Mouse (Mus musculus) telencephalon, adult 2 months (tissue): ENCODE results near the gene Prkca.

ENCODE experiments used
- DNase-seq: peaks from one replicate; pipeline ENCODE4 v3.0.0-alpha.2; 2011; ENCODE audit warnings: low read depth, low spot score

Gene Prkca

DNA sequence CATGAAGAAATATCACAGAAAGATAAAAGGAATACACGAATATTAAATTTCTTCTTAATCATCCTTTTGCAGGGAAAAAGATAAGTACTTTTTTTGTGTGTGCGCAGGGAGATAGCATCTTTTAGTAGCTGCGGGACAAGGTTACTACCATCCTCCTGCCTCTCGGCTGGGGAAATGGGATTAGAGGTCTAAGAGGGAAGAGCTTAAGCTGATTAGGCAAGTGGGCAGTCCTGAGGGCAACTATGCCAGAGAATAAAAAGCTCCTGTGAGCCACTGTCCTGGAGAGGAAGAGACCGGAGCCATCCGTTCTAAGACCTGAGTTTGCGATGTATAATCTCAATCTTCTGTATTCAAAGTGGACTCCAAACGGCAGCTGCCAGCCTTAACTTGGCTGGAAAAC is 45.8 kb downstream of the Prkca start:
- no peak for DNase-seq

DNA sequence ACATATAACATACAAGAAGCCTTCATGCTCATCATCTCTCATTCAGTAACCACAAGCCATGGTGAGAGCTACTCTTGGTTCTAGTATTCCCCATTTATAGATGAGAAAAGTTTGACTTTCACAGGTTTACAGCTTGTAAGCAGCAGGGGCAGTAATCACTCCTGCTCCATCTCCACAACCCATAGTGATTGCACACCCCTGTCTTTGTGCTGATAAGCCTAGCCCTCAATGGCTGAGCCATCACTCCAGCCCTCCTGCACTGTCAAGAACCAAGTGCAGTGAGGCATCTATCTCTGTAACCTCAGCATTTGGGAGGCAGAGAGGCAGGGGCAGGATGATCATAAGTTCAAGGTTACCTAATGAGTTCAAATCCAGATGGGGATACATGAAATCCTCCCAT is 48.4 kb downstream of the Prkca start:
- no peak for DNase-seq

DNA sequence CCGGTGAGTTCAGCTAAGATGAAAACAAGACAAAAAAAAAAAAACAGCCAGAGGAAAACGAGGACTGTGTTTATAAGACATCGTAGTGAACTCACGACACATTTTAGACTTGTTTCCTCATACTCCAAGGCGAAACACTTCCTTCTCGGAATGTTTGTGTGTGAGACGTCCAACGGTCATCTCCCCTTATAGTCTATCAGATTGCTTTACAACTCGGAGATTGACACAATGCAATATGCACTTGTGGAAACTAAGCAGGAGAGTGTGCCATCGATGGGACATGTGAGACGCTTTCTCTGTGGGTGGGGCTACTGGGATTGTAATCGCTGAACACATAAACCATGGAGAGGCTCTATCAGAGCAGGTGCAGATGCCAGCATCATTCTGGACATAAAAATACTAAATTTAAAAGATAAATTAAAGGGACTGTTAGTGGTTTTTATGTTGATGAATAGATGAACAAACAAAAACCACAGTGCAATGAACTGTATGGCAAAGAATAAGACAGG is 49.4 kb downstream of the Prkca start:
- DNase-seq, result no peak

- DNase-seq, result no peak
Measured at GRCm38 (mm10) chr11:108293843-108294242, 49.9 kb downstream of the Prkca start.

GRCm38 (mm10) chr11:108289192-108289591 is 54.5 kb downstream of the Prkca start:
- DNase-seq, result no peak

DNA sequence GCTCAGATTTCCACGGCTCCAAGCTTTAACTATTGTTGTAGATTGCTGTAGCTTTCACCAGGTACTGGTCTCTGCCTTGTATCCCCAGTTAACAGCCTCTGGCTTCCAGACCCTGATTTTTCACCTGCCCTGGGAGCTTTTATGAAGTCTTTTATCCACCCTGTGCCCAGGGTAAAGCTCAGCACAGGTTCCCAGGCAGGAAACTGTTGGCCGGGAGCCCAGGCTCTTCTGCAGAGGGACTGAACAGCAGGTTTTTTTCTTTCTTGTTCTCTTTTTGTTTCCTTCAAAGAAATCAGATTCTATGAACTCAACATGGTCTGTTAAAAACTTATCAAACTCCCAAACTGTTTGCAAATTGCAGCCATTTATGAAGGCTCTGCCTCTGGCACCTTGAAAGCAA is 56.4 kb downstream of the Prkca start:
- DNase-seq, result peak; percentile 32

DNA sequence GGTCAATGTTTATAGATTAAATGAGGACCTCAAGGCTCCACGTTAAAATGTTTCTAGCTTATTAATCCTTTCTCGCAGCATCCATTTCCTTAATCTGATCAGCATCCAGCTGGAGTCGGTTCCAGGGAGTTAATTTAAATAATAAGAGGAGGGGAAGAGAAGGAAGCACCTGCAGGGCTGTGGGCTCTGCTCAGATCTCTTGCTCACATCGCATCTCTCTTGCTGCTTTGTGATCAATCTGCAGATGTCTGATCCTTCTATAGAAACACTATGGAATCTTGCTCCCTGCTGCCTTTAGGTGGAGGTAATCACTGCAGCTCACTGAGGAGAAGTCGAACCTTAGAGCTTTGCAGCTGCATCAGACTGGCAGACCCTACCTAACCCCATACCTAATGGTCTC is 58.7 kb downstream of the Prkca start:
- no peak for DNase-seq

GRCm38 (mm10) chr11:108282850-108283459 is 60.8 kb downstream of the Prkca start:
- no peak for DNase-seq

- no peak for DNase-seq
Measured at GRCm38 (mm10) chr11:108279748-108280373, 63.9 kb downstream of the Prkca start.

DNA sequence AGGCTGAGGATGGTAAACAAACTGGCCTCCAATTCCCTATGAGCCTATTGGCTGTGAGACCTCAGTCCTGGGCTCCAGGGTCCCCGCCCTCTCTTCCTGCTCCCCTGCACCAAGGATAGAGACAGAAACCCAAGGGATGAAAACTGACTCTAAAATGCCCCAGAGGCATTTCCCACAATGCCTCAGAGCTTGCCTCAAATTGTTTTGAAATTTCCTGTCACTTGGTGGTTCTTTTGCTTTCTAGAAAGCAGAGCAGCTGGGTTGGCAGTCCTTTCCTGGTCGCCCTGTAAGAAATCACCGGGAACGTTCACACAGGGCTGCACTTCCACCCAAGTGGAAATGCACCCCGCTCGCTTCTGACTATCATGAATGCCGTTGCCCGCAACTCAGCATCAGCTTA is 66.6 kb downstream of the Prkca start:
- no peak for DNase-seq

- no peak for DNase-seq
Measured at GRCm38 (mm10) chr11:108276148-108276547, 67.6 kb downstream of the Prkca start.

DNA sequence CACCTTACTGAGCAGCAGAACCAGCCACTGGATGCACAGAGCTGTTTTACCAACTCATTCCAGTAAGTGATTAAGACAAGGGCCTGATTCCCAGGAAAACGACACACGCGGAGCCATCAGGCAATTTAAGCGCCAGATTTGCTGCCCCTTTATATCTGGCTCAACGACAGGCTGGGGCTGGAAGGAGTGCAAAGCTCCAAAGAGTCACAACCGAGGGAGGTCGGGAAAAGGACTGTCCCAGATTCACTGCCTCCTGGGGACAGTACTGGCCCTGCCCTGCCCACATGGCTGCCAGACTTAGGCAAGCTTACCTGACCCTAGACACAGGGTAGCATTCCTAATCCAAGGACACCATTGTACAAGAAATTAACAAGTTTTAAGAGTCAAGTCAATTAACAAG is 69.7 kb downstream of the Prkca start:
- no peak for DNase-seq

DNA sequence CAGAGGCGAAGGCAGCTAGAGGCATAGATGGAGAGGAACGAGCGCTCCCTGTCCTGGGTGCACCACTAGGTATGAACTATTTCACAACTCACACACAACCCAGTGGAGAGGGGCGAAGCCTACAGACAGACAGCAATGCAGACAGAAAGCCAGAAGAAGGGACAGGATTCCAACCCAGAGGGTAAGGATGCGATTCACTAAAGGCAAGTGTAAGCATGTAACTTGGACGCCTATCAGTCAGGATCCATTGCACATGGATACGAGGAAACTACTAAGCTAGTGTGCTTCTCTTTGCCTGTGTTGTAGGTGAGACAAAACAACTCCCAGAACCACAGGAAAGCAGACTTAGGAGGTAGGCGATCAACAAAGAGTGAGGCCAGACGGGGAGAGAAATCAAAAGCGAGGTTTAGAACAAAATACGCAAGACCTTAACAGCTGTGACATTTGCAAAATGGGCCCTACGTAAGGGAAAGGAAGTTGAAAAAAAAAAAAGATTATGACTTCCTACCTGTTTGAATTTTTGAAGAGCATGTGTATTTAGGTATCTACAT is 70.2 kb downstream of the Prkca start:
- DNase-seq, result no peak

- peak; percentile 43 for DNase-seq
Measured at GRCm38 (mm10) chr11:108272601-108273414, 70.9 kb downstream of the Prkca start.

DNA sequence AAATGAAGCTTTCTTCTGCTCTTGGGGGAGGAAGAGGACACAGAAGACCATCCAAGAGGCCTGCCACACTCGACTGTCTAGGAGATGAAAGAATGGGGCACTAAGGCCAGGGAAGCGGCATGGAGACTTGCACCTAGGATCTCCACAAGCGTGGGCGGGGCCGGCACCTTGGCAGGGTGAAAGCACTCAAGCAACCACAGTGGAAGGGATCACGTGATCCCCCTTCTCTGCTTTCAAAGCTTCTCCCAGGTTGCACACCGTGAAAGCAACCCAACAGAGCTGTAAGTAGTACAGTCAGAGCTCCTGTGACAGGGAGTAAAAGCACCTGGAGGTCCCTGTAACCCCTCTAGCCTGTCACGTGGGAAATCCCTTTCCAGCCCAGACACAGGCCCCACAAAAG is 72.4 kb downstream of the Prkca start:
- DNase-seq, result no peak

DNA sequence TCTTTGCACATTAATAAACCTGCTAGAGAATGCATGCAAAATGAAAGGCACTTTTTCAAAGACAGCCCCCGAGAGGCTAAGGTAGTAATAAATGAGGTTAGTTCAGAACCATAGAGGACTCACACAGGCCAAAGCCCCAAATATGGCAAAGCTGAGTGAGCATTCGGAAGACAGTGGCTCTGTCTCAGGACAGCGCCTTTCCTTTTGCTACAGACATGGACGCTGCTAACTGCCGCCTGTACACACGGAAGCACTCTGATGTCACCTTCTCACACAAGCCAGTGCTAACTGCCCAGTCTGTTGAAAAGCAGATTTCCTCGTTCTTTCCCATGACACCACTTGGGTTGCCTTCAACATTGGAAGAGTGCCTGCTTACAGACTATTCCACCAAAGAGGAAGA is 74.2 kb downstream of the Prkca start:
- DNase-seq, result no peak

DNA sequence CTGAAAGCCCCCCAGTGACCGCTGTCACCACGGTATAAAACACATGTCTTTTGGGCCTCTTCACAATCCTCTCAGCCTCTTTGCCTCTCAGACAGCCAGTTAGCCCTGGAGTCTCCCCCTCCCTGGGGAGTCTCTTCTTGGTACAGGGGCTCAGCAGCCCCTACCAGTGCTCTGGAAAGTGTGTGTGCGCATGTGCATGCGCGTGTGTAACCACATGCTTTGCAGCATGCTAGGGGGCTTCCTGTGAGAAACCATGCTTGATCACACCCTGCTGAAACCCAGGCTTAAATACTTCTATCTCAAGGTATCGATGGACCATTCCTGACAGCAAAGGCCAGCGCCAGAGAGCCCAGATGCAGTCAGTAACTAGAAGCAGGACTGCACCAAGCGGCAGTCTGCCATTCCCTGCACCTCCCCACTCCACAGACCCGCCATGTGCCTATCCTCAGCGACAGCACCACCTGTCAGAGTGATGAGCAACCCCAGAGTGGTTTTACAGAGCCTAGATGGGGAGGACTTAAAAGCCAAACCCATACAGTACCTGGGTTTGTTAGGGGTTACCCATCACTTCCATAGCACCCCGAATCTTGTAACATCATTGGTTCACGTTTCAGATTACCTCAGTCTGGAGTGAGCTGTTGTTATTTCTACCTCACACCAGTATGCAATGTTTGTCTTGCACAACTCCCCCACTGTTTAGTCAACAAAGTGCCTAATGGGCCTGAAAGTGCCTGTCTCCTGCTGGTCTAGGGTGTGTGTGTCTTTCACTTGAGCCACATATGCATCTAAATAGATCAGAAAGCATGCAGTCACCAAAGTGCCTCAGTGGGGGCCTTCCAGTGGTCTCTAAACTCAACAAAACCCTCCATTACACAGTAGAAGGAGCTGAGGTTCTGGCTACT is 75.1 kb downstream of the Prkca start:
- no peak for DNase-seq

GRCm38 (mm10) chr11:108267825-108268224 is 75.9 kb downstream of the Prkca start:
- DNase-seq, result no peak

DNA sequence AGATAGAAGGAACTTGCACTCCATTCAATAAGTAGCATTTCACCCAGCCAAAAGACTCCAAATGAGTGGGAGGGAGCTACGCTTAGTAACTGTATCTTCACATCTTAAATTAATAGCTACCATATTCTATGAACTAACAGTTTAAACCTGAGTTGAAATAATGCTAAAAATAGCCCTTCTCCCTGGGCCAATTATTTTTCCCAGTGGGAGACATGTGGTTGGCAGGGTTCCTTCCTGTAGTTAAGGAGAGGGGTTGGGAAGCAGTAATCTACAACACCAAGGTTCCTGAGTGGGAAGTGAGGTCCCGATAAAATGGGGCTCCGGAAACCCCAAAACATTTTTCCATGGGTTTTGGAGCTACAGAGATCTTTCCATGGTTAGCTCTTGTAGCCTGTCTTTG is 76.7 kb downstream of the Prkca start:
- no peak for DNase-seq

DNA sequence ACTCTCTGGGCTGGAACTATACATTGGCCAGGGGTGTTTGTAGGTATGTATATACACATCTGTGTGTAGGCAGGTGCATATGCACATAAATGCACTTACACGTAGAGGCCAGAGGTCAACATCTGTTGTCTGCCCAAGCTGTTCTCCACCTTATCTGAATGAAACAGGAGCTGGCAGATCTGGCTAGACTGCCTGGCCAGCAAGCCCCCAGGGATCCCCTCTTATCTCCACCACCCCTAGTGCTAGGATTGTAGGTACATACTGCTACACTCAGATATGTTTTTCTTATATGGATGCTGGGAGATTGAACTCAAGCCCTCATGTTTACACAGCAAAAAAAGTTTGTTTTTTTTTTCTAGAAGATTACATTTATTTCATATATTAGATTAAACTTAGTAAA is 79.9 kb downstream of the Prkca start:
- no peak for DNase-seq

DNA sequence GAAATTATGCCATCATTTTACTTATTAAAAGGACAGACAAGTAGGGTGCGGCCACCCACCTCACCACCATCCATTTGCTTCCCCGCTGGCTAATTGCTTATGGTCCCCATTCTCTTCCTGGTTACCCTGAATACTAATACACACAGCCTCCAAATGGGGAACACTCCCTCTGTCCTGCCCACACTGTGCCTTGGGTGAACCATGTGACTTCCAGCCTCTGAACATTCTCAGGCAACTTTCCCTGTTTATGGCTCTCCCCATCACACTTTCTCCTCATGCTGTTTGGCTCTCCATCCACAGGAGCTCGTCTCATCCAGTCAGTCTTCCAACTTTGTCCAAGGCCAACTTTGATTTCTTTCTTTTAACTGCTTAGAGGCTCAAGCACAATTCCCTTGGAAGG is 80.3 kb downstream of the Prkca start:
- DNase-seq, result no peak
